Mouse (Mus musculus) effector memory CD4-positive, alpha-beta T cell, adult 7 months (primary cell): Measurements from ENCODE around the gene Prm3. TPM values are rescaled to one million over a fixed set of nuclear protein-coding genes. Genes with fewer than 3 reads are reported as not detected.

Source experiments
- polyA plus RNA-seq: library from polyadenylated mRNA; unstranded; fragments of 100-300 nt; shearing (Covaris generic); gene quantifications from one replicate; pipeline ENCODE4 v1.2.1, GENCODE M21; 2017

Prm3 gene
- polyA plus RNA-seq, result not detected

DNA sequence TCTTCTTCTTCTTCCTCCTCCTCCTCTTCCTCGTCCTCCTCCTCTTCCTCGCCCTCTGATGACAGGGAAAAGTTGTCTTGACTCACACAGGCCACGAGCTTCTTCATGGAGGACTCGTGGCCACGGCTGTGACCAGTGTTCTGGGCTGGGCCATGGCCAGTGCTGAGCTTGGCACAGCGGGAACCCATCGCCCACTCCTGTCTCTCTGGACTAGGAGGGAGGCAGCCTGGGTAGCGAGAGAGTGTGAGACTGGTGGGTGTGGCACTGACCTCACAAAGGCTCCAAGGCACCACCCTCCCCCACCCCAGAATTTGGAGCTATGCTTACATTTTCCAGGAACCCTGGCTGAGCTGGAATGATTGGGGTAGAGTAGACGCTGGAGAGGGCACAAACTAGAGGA lies at the start of gene Prm3:
TSS of gene Prm3 (minus strand) at position 213 of the 400 bp plus-strand sequence.

DNA sequence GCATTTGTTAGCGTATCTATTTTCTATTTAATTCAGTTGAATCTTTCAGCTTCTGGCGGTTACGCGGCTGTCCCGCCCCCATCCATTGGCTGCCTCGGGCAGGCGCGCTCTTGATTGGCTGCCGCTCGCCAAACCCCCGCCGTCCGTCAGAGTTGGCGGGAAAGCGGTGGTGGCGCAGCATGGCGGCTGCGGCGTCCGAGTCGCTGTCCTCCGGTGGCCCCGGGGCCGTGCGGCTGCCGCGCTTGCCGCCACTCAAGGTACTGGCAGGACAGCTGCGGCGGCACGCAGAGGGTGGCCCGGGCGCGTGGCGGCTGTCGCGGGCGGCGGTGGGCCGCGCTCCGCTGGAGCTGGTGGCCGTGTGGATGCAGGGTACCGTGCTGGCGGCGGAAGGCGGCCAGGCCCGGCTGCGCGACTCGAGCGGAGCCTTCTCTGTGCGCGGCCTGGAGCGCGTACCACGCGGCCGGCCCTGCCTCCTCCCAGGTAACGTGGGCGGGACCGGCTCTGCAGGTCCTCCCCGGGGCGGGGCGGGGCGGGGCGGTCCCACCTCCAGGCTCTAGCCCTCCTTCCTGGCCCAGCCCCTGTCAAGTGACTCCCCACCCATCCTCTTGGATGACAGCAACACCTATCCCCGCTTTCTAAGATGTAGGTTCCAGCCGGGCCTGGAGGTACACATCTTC lies 44.3 kb upstream of the Prm3 start, which contains the start of gene Rmi2:
TSS of gene Rmi2 (plus strand) at position 149 of the 677 bp plus-strand sequence.

DNA sequence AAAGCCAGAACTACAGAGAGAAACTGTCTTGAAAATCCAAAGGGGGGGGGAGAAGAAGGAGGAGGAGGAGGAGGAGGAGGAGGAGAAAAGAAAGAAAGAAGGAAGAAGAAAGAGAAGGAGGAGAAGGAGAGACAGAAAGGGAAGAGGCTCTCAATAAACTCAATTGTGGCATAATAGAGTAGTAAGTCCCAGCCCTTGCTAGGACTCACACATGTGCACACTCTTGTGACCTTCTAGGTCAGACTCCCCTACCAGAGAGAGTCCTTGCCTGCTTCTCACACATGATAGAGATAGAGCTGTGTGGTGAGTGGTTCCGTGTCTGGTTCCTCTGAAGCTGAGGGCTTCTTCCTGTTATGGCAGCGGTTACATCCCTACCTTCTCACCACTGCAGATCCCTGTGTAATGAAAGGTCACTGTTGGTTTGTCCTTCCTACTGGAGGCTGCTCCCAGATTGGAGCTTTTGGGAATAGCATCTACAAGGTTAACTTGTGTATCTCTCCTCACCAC lies 22.2 kb upstream of the Prm3 start, which contains the start of gene Gm11172:
TSS of gene Gm11172 (plus strand) at position 51 of the 507 bp plus-strand sequence.

DNA sequence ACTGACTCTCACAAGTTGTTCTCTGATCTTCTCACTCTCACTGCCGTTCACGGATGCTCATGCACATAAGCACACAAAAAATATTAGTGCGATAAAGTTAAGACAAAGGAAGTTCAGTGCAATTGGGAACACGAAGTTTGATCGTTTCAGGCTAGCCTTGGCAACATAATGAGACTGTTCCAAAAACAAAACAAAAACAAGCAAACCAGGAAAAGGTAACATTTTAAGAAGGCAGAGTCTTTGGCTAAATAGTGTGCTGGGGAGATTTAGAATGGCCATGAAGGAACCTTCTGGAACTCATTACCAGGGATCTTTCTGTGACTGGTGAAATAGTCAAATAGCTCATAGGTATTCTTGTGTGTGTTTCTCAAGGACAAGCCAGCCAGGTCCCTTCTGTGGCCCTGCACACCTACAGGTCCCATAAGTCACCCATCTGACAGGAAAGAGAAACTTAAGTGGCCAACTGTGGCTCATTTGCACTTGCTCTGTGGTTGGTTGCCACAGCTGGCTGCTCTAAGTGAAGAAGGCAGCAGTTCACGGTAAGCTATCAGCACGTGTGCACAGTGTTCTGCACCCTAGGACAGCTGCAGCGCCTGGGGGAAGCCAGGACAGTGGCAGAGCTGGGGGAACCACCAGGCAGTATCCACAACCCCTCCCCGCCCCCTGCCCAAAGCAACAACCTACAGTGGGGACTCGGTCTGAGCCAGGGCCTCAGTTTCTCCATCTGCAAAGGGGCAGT lies 15.2 kb upstream of the Prm3 start, which contains the start of gene Prm1:
TSS of gene Prm1 (minus strand) at position 51 of the 739 bp plus-strand sequence.

DNA sequence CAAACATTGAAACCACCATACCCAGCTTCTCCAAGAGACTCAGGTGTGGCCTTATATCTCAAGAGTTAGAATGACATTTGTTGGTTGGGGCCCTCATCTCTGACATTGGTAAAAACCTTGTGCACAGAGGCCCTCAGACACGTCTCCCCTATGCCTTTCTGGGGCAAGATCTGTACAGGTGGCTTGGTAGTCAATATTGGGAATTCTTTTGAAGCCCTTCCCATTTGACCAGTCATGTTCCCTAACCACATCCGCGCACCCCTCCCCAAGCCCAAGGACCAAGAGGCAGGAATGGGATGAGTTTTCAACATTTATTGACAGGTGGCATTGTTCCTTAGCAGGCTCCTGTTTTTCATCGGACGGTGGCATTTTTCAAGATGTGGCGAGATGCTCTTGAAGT lies 5.3 kb upstream of the Prm3 start, which contains the start of gene Prm2:
TSS of gene Prm2 (minus strand) at position 101 of the 400 bp plus-strand sequence.

GRCm38 (mm10) chr16:10788271-10788670 lies 2.4 kb downstream of the Prm3 start, which contains the start of gene Tnp2:
Tnp2 (minus strand) TSS chr16:10788660.

GRCm38 (mm10) chr16:10785371-10786231 lies 5.1 kb downstream of the Prm3 start, which contains the start of gene Socs1:
Socs1 (minus strand) TSS chr16:10785536.

Other genes with a start within 250 kb of the Prm3 start
- 13.1 TPM for gene Dexi, start 247.9 kb downstream of the Prm3 start, polyA plus RNA-seq
- gene Clec16a, start 245.6 kb downstream of the Prm3 start, polyA plus RNA-seq, result 15.5 TPM
- gene Socs1, start 5.4 kb downstream of the Prm3 start, polyA plus RNA-seq, result 47.4 TPM
- 0.98 TPM for gene Tnp2, start 2.3 kb downstream of the Prm3 start, polyA plus RNA-seq
- gene Prm2, start 5.2 kb upstream of the Prm3 start, polyA plus RNA-seq, result not detected
- not detected for gene Prm1, start 14.9 kb upstream of the Prm3 start, polyA plus RNA-seq
- gene Gm11172, start 22.0 kb upstream of the Prm3 start, polyA plus RNA-seq, result not detected
- 2.1 TPM for gene Rmi2, start 44.1 kb upstream of the Prm3 start, polyA plus RNA-seq